Mouse (Mus musculus) spleen, postnatal 10 days (tissue): ENCODE measurements around the gene Gm7029.
A peak's percentile ranks its signal among the peaks of the same experiment; 100 is the strongest.
"Not testable (repeated sequence)": the region's sequence is repeated elsewhere in the genome, so short reads cannot be mapped to it uniquely, and the experiment has no call there.

Source experiments
- DNase-seq, 2 experiments: peaks; one replicate each; pipeline ENCODE4 v3.0.0; 2021 to 2022; ENCODE audit warnings: low spot score in 2 of 2

Gm7029 gene

DNA sequence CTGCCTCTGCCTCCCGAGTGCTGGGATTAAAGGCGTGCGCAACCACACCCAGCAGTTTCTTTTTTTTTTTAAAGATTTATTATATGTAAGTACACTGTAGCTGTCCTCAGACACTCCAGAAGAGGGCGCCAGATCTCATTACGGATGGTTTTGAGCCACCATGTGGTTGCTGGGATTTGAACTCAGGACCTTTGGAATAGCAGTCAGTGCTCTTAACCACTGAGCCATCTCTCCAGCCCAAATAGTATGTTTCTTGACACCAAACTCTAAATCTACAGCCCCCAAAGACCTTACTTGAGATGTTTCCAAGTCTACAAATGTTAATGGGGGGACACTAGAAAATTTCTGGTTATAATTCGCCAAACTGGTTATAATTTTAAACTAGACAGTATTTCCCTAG is 18.3 kb downstream of the Gm7029 start:
- not testable (repeated sequence) for DNase-seq

DNA sequence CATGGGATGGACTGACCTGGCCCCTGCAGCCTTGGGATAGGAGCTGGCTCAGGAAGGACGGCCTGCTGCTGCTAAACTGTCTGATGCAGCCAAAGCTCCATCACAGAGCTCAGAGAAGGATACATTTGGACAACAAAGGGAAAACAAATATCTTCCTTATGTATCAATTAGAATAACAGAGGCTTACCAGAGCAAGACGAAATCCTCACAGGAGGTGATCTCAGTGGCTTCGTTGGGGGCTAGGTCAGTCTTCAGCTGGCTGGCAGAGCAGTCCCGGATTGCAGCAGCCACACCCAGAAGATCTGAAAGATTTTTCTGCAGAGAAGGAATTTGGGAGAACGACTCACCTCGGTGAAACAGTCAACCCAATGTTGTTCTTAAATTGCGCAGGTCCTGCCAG is 18.8 kb downstream of the Gm7029 start:
- no peak for DNase-seq

GRCm38 (mm10) chr17:33893011-33893410 is 19.4 kb downstream of the Gm7029 start:
- DNase-seq = not testable (repeated sequence)

GRCm38 (mm10) chr17:33897114-33897794 is 23.6 kb downstream of the Gm7029 start:
- peak in 1 of 2 experiments; percentile 76 for DNase-seq

DNA sequence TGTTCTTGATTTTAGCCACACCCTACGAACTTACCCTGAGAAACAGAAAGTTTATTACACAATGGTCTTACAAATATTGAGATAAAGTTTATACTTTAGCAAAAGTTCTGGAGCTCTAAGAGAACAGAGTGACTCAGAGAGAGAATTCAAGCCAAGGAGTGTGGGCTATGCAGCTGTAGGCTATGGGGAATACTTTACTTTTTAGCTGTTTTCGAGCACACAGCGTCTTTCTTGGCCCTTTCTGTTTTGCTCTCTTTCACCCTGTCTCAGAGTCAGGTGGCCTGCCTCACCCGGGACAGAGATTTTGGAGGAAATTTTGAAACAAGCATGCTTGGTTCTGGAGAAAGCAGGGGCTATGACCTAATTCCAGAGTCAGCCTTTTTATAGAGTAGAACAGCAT is 24.6 kb downstream of the Gm7029 start:
- not testable (repeated sequence) for DNase-seq

DNA sequence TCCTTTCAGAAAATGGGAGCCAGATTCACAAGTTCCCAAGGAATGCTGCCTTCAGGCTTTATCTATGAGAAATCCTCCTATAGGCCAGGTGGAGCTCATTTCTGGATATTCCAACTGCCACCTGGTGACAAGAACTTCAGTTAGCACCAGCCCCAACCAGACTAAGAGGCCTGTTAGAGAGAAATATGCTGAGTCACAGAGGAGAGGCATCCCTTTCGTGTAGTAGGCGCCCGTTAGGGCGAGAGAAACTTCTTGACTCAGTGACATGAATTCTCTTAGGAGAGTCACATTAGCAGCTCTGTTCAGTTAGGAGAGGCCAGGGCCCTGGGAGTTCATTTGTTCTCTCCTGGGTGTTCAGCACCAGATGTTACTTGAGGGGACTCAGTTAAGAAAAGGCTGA is 26.0 kb downstream of the Gm7029 start:
- peak in 1 of 2 experiments; percentile 34 for DNase-seq

DNA sequence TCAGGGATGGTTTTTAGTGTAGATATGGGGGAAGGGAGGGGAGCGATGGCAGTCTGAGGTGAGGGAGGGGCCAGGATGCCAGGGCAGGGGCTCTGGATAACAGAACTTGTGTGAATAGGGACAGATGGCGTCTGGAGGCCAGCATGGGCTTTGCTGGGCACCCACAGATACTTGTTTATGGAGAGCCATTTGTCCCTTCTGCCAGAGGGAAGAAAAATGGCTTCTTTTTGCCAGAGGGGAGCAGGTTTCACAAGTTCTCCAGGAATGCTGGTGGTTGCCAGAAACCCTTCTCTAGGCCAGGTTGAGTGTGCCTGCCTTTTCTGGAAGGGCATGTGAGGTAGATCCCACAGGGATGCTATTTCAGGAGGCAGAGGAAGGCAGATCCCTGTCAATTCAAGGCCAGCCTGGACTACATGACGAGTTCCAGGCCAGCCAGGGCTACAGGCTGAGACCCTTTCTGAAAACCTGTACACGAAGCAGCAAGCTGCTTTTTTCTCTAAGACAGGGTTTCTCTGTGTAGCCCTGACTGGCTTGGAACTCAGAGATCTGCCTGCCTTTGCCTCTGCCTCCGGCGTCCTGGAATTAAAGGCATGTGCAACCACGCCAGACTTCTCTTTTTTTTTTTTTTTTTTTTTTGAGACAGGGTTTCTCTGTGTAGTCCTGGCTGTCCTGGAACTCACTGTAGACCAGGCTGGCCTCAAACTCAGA is 26.8 kb downstream of the Gm7029 start:
- DNase-seq = no peak

DNA sequence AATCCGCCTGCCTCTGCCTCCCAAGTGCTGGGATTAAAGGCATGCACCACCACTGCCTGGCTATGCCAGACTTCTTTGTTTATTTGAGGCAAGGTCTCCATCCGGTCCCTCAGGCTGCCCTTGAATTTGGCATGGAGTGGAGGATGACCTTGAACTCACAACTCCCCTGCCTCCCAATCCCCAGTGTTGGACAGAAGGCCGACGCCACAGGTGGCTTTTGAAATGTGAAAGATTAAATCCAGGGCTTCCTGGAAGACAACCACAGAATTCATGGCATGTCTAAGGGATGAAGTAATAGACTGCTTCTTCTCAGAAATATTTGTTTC is 27.3 kb downstream of the Gm7029 start:
- DNase-seq = no peak

- no peak for DNase-seq
Observed at GRCm38 (mm10) chr17:33901653-33902052, 28.0 kb downstream of the Gm7029 start.

- DNase-seq = no peak
Observed at GRCm38 (mm10) chr17:33902079-33902478, 28.4 kb downstream of the Gm7029 start.

- DNase-seq = no peak
Observed at GRCm38 (mm10) chr17:33902491-33902890, 28.9 kb downstream of the Gm7029 start.

DNA sequence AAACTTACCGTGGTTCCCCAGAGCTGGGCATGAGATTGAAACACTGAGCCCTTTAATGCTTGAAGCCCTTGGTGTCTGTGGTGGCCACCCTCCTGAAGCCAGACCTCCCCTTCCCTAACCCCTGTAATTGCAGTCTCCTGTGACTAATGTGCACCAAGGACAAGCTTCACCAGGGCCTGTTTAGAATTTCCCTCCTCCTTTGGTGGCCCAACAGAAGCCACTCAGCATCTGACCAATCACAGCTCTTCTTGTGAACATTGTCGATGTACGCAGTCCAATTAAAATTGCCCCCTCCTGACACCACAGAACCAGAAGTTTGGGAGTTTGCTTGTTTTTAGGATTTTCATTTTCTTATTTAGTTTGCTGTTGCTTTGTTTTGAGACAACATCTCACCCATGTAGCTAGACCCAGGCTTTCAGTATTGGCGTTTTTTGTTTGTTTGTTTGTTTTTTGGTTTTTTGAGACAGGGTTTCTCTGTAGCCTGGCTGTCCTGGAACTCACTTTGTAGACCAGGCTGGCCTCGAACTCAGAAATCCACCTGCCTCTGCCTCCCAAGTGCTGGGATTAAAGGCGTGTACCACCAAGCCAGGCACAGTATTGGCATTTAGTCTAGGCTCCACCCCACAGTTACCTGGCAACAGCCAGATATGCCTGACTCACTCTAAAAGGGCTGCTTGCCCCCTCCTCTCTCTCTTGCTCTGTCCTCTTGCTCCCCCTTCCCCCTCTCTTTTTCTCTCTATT is 30.4 kb downstream of the Gm7029 start:
- DNase-seq = not testable (repeated sequence)

DNA sequence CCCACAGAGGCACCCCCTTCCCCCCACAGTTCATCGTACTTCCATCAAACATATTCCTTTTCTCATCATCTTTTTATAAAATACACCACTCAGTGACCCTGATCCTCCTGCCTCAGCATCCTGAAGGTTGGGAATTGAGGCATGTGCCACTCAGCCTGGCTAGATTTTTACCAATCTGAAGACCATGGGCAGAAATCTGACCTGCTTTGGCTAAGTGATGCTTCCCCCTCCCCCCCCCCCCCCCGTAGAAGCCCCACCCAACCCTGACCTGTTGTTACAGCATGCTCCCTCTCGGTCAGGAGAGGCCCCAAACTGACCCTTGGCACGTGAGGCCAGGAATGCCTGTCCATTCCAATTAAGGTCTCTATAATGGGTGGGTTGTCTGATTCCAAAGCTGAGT is 31.2 kb downstream of the Gm7029 start, which contains the start of gene Platr17:
TSS of gene Platr17 (plus strand) at position 301 of the 400 bp plus-strand sequence.
- not testable (repeated sequence) for DNase-seq

DNA sequence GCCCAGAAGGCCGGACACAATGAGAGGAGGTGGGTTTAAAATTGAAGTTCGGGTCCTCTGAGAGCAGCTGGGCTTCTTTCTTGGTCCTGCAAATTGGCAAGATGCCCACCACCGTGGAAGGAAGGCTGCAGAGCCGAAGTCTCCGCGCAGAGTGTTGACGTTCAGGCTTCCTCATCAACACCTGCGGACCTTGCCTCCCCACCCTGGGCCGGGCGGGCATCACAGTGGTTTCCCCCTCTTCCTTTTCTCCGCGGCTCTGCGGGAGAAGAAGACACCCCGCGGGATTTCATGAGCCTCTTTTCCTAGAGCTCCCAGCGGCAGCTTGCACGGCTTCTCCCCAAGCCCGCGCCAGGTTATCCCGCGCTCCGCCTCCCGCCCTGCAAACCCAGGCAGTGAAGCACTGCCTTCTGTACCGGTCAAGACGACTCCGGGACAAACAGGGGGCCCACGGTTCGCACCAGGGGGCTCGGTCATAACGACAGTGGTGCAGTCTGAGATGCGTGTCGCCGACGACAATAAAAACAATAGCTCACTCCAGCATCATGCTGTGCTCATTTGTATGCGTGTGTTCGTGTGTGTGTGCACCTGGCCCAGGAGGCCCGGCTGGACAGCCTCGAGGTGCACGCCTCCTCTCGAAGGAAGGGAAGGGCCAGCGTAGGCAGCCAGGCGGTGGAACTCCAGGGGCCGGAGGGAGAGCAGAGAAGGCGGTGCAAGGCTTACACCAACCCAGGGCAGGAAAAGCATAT is 34.9 kb downstream of the Gm7029 start:
- peak; percentile 64 to 71 for DNase-seq

- peak; percentile 99 for DNase-seq
Observed at GRCm38 (mm10) chr17:33909077-33909868, 35.6 kb downstream of the Gm7029 start, which contains the start of gene Daxx. TSS of gene Daxx (plus strand) at chr17:33909414.

- peak in 1 of 2 experiments; percentile 53 for DNase-seq
Observed at GRCm38 (mm10) chr17:33909869-33910250, 36.2 kb downstream of the Gm7029 start.

- no peak for DNase-seq
Observed at GRCm38 (mm10) chr17:33910346-33911051, 36.9 kb downstream of the Gm7029 start.

DNA sequence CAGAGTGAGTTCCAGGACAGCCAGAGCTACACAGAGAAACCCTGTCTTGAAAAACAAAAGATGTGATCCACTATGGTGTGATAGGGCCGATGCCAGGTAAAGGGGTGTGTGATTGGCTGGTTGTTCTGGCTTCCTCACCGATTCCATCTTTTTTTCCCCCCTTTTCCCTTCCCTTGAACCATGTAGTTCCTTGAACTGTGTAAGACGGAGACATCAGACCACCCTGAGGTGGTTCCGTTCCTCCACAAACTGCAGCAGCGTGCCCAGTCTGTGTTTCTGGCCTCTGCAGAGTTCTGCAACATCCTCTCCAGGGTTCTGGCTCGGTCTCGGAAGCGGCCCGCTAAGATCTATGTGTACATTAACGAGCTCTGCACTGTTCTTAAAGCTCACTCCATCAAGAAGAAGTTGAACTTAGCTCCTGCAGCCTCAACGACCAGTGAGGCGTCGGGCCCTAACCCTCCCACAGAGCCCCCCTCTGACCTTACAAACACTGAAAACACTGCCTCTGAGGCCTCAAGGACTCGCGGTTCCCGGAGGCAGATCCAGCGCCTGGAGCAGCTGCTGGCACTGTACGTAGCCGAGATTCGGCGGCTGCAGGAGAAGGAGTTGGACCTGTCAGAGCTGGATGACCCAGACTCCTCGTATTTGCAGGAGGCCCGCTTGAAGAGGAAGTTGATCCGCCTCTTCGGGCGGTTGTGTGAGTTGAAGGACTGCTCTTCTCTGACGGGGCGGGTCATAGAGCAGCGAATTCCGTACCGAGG is 37.6 kb downstream of the Gm7029 start:
- no peak for DNase-seq

GRCm38 (mm10) chr17:33911813-33912414 is 38.3 kb downstream of the Gm7029 start:
- DNase-seq = no peak
